Mouse (Mus musculus) adrenal gland, postnatal 10 days (tissue): ENCODE measurements around the gene Atp6v1c2. TPM values are rescaled to one million over a fixed set of nuclear protein-coding genes. Genes with fewer than 3 reads are reported as not detected.

Experiments
- DNase-seq: peaks from one replicate; pipeline ENCODE4 v3.0.0; 2021; ENCODE audit warnings: mixed read lengths
- long read RNA-seq, 2 experiments: library from polyadenylated mRNA; stranded (forward); transcript quantifications; one replicate each; pipeline ENCODE4 v2.0.0; 2021
- total RNA-seq, 2 experiments: library from RNA; stranded (reverse); gene quantifications; 2 replicates each; pipeline ENCODE4 v1.2.3; 2021

The Atp6v1c2 gene
- 1 to 10 TPM; 1.8 to 2.5 TPM for total RNA-seq
- long read RNA-seq, experiment 1, partial matches to known transcripts, result 1 of 1 reads
- long read RNA-seq, experiment 1, other reads (novel, unspliced or antisense), result 0 of 1 reads
- long read RNA-seq, experiment 2, partial matches to known transcripts, result 0 of 1 reads
- long read RNA-seq, experiment 2, other reads (novel, unspliced or antisense), result 1 of 1 reads

- no peak for DNase-seq
These were observed at the start of gene Atp6v1c2 for GRCm38 (mm10) chr12:17329259-17329658. Gene Atp6v1c2, minus strand, starts transcription at chr12:17329359.

- no peak for DNase-seq
These were observed 47.4 kb upstream of the Atp6v1c2 start for GRCm38 (mm10) chr12:17376521-17376920.

DNA sequence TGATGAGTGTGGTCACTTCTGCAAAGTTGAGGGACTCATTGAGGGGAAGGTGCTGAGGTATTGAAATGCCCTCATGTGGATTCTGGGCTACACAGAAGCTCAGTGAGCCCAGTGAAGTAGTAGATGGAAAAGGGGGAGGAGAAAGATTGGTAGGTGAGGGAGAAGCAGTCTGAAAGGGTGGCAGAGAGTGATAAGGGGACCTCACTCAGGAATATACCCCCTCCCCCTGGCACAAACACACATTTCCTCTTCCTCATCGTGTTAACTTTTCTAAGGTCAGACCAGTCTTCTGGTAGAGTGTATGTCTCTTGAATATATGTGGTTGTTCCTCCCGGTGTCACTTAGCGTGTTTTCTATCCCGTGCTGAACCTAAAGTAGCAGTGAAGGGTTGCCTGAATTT is 46.1 kb upstream of the Atp6v1c2 start:
- no peak for DNase-seq

DNA sequence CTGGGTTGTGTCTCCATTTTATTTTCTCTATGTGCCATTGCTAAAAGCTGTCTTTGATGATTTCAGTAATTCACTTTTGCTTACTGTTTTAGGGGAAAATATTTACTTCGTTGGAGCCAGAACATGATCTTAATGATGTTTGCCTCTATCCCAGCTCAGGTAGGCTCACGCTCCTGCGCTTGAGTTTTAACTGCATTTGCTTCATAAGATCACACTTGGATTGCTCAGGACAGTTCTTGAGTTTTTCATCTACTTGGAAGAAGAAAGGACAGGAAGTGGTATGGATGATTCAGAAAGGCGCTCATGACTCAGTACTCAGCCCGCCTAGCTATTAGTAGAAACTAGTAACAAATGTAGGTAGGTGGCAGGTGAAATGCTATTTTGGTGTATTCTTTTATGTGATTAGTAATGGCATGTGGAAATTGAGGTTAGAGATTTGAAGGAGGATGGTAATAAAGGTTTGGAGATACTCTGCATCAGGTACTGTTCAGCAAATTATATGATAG is 44.4 kb upstream of the Atp6v1c2 start:
- DNase-seq, result no peak

DNA sequence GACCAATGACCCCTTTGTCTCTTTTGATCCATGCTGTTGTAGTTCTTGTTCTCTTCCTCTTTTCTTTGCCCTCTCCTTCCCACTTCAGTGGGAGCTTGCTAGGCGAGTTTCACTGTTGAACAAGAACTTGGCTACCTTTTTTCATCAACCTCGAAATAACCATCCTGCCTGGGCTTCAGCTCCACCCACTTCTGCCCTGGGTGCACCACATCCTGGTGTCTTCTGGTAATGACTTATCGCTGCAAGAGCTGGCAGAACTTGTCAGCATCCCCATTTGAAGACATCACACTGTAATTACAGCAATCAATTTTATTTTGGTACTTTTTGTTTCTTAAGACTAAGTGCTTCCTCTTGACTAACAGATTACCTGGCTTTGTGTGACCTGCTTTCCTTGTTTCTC is 43.5 kb upstream of the Atp6v1c2 start:
- no peak for DNase-seq

- no peak for DNase-seq
These were observed 42.6 kb upstream of the Atp6v1c2 start for GRCm38 (mm10) chr12:17371589-17372235.

- peak; percentile 20 for DNase-seq
These were observed 40.6 kb upstream of the Atp6v1c2 start for GRCm38 (mm10) chr12:17369551-17370325.

- no peak for DNase-seq
These were observed 40.0 kb upstream of the Atp6v1c2 start for GRCm38 (mm10) chr12:17369111-17369510.

DNA sequence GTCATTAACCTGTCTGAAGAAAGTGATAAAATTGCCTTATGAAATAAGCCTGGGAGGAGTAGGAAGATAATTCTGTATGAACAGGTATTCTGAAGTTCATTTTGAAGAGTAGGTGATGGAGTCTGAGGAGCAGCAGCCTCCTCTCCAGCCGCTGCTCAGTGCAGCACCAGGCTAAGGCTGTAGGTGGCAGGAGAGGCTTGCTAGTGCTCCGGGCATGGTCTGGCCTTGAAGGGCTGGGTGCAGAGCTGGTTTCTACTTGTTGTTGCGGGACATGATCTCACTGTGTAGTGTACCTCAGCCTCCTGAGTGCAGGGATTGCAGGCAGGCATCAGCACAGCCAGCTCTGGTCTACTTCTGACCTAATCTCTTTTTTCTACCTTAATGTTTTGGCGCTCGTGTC is 37.8 kb upstream of the Atp6v1c2 start:
- DNase-seq, result peak; percentile 85

DNA sequence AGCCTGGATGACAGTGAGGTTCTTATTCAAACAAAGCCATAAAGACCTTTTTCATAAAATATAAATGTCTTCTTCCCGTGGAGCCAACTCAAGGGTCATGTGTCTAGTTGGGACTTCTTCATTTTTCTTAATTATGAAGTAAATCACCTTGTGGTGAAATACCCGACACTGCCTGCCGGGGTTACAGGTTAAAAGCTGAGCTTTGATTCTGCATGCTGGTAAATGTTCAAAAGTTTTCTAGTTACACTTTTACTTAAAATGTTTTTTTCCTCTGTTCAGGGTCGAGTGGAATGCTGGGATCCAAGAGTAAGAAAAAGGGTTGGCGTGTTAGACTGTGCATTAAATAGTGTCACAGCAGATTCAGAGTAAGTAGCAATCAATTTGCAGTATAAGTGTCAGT is 33.2 kb upstream of the Atp6v1c2 start:
- no peak for DNase-seq

GRCm38 (mm10) chr12:17360650-17361049 is 31.5 kb upstream of the Atp6v1c2 start:
- DNase-seq, result no peak

- DNase-seq, result no peak
These were observed 30.9 kb upstream of the Atp6v1c2 start for GRCm38 (mm10) chr12:17360104-17360503.

- peak; percentile 19 for DNase-seq
These were observed 29.8 kb upstream of the Atp6v1c2 start for GRCm38 (mm10) chr12:17358981-17359380.

- no peak for DNase-seq
These were observed 28.6 kb upstream of the Atp6v1c2 start for GRCm38 (mm10) chr12:17357795-17358194.

- no peak for DNase-seq
These were observed 27.7 kb upstream of the Atp6v1c2 start for GRCm38 (mm10) chr12:17356853-17357252.

DNA sequence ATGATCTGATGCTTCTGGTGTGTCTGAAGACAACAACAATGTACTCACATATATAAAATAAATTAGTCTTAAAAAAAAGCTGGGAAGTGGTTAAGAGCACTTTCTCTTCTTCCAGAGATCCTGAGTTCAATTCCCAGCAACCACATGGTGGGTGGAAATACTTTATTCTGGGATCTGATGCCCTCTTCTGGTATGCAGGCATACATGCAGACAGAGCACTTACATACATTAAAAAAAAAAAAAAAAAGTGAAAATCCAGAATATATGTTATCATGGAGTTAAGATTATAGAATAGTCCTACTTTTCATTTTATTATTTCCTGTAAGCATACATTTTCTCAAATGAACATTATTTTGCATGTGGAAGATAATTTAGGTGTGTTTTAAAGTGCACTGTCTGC is 20.9 kb upstream of the Atp6v1c2 start:
- DNase-seq, result no peak

DNA sequence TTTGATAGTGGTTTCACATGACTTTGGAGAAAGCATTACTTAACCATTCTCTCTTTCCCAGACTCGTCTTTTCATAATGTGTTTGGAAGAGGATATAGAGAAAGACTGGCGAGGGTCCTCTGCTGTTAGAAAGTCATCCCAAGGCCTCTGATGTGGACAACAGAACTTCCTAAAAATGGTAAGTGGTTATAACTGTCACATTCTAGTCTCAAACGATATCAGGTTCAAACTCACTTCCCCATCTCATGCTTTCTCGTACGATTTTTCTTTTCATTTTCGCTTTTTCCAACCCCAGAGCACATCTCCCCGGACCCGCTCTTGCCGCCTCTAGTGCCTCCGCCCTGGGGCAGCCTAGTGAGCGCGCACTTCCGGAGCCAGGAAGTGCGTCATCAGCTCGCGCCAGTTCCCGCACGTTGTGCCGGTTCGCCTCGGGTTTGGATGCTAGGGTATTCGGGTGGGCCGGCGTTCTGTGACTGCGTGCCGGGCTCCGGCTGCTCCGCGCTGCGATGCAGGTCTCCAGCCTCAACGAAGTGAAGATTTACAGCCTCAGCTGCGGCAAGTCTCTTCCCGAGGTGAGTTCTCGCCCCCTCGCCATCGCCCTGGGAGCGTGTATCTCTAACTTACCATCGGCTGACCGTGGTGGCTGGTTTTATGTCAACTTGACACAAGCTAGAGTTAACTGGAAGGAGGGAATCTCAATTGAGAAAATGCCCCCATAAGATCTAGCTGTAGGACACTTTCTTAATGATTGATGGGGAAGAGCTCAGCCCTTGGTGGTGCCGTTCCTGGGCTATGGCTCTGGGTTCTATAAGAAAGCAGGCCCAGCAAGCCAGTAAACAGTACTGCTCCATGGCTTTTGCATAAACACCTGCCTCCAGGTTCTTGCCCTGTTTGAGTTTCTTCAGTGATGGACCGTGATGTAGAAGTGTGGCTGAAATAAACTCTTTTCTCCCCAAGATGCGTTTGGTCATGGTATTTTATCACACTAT is 19.2 kb upstream of the Atp6v1c2 start, which contains the start of gene Nol10:
Nol10 (plus strand) TSS at position 411 of the 989 bp plus-strand sequence.
- DNase-seq, result peak; percentile 93

- peak; percentile 27 for DNase-seq
These were observed 18.3 kb upstream of the Atp6v1c2 start for GRCm38 (mm10) chr12:17347327-17348047.

DNA sequence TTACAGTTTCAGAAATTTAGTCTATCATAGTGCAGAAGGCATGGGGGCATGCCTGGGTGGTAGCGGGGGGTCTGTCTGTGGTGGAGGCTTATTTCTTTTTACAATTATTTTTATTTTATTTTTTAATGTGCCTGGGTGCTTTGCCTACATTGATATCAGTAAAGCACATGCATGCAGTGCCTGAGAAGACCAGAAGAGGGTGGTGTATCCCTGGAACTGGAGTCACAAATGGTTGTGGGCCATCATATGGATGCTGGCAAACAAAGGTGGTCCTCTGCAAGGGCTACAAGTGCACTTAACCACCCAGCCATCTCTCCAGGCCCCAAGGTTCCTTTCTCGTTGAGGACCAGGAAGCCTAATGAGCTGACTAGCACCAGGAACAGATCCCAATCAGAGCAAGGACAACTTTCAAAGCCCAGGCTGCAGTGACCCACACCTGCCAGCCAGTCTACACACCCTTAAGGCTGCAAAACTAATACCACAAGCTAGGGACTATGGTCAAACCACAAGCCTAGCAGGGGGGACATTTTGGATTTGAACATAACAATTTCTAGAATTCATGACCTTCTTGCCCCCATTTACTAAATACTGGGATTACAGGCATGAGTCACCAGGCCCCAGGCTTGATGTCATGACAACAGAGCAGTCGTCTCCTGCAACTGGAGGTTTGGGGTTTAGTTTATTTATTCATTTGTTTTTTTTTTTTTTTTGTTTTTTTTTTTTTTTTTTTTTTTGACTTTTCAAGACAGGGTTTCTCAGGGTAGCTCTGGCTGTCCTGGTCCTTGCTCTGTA is 10.2 kb upstream of the Atp6v1c2 start:
- DNase-seq, result no peak

GRCm38 (mm10) chr12:17338338-17338737 is 9.2 kb upstream of the Atp6v1c2 start:
- DNase-seq, result no peak
